Mouse (Mus musculus) CD8-positive naive resting alpha-beta T cell, adult 57 days (primary cell): ENCODE measurements around the gene Olfr130. TPM values are rescaled to one million over a fixed set of nuclear protein-coding genes. Genes with fewer than 3 reads are reported as not detected.

Experiments
- total RNA-seq: library from RNA; stranded (reverse); gene quantifications from one replicate; pipeline ENCODE4 v1.2.4, GENCODE M21; 2023

Gene Olfr130
- total RNA-seq: not detected

DNA sequence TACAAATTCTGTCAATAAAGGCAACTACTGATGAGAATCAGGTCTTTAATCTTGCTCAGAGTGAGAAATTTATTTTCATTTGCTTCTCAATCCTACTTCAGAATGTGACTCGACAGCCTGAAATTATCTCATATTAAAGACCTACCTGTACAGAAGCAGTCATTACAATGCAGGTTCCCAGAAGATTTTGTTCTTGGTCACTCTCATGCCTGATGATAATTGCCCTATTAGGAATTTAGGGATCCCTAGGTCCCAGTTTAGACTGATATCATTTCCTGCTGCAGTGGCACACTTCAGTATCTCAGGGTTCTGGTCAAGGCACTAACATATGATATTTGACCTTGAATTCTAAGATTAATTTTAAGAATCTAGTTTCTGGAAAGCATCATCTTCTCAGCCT lies at the start of gene Olfr130:
Gene Olfr130 (plus strand): TSS at position 301 of the 400 bp plus-strand sequence.

DNA sequence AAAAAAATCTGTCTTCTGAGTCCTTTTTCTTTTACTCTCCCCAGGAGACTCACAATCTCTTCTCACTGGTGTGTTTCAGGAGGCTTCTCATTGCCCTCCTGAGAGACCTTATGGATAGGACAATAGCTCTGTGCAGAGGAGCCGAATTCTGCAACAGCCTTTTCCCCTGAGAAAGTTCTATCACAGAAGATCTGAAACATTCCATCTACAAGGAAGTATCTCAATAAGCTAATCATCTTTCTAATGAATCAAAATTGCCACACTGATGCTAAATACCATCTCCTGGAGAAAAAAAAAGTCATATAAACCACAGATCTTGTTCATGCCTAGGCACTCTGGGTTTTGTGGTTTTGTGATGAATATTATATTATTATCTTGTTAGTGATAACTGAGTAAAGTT lies 3.7 kb upstream of the Olfr130 start, which contains the start of gene Olfr129:
Gene Olfr129 (minus strand): TSS at position 101 of the 400 bp plus-strand sequence.

DNA sequence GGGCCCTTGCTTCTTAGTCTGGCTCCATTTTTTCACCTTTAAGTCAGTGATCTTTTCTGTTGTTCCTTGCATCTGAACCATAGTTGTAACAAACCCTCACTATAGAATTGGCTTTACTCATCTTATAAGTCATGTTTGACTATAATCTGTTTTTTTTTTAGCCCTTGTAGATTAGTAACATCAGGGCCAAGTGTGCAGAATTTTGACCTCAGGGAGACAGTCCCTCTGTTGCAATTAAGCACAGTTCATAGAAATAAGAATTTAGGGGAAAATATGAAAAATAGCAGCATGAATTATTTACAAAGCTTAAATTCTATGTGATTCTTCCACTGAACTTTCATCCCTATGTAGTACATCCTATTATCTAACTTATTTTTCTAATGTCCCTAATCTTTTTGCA lies 24.9 kb downstream of the Olfr130 start, which contains the start of gene Olfr131:
Gene Olfr131 (minus strand): TSS at position 101 of the 400 bp plus-strand sequence.

Other genes starting within 250 kb of the Olfr130 start
- gene Olfr125, start 231.0 kb upstream of the Olfr130 start, total RNA-seq: not detected
- gene Olfr126, start 216.4 kb upstream of the Olfr130 start, total RNA-seq: not detected
- gene Olfr127, start 163.5 kb upstream of the Olfr130 start, total RNA-seq: not detected
- gene Olfr128, start 143.4 kb upstream of the Olfr130 start, total RNA-seq: not detected
- gene Olfr761, start 110.8 kb upstream of the Olfr130 start, total RNA-seq: not detected
- gene Olfr129, start 3.8 kb upstream of the Olfr130 start, total RNA-seq: not detected
- not detected for gene Olfr131, start 24.8 kb downstream of the Olfr130 start, total RNA-seq
- not detected for gene Olfr132, start 70.6 kb downstream of the Olfr130 start, total RNA-seq
- not detected for gene Olfr133, start 81.4 kb downstream of the Olfr130 start, total RNA-seq
- gene Olfr134, start 107.5 kb downstream of the Olfr130 start, total RNA-seq: not detected
- gene Olfr135, start 140.4 kb downstream of the Olfr130 start, total RNA-seq: not detected
- gene Olfr138, start 197.1 kb downstream of the Olfr130 start, total RNA-seq: not detected
- gene Olfr137, start 243.6 kb downstream of the Olfr130 start, total RNA-seq: not detected